Mouse (Mus musculus) embryonic facial prominence, embryonic 10.5 days (tissue): ENCODE results near the gene Tfpi2. TPM values are rescaled to one million over a fixed set of nuclear protein-coding genes. Genes with fewer than 3 reads are reported as not detected.

ENCODE experiments used
- DNase-seq: peaks from one replicate; pipeline ENCODE4 v3.0.0-alpha.2; 2017; ENCODE audit warnings: low spot score
- H3K27ac ChIP-seq: fragments of 300-500 bp; sonication (generic); replicated peaks from 2 replicates; pipeline ENCODE4 v1.5.1; 2016; ENCODE audit warnings: mild to moderate bottlenecking
- H3K27me3 ChIP-seq: fragments of 300-500 bp; sonication (generic); replicated peaks from 2 replicates; pipeline ENCODE4 v1.6.1; 2016; ENCODE audit warnings: low read depth, mild to moderate bottlenecking; ENCODE audit not compliant: poor library complexity, severe bottlenecking
- H3K36me3 ChIP-seq: fragments of 300-500 bp; sonication (generic); replicated peaks from 2 replicates; pipeline ENCODE4 v1.6.1; 2016; ENCODE audit warnings: mild to moderate bottlenecking, moderate library complexity
- H3K4me1 ChIP-seq: fragments of 300-500 bp; sonication (generic); 2 replicates; pipeline ENCODE4 v1.6.1; 2016
- H3K4me3 ChIP-seq: fragments of 300-500 bp; sonication (generic); 2 replicates; pipeline ENCODE4 v1.5.1; 2016; ENCODE audit warnings: mild to moderate bottlenecking, moderate library complexity
- H3K9me3 ChIP-seq: fragments of 300-500 bp; sonication (generic); 2 replicates; pipeline ENCODE4 v1.6.1; 2016; ENCODE audit warnings: mild to moderate bottlenecking
- WGBS: fragments of 180-500 bp; shearing (Covaris S2); methylation state at CpG from one replicate; pipeline ENCODE4 v1.1.7; 2016; 5-methylcytosine and 5-hydroxymethylcytosine counted together
- polyA plus RNA-seq: library from polyadenylated mRNA; unstranded; fragments of >200 nt; fragmentation: Nextera tagmentation; extraction: Ambion mirVana; gene quantifications from 2 replicates; pipeline ENCODE4 v1.2.1, GENCODE M21; 2016

Tfpi2 gene
- 0.79 and 0.85 TPM in 2 replicates for polyA plus RNA-seq

- Histone ChIP-seq H3K27me3 (no peaks in the 10 kb centered on the region), H3K27ac (no peak within 1 kb of the TSS)
- 76% methylated on average over 3 of the region's 3 CpGs for WGBS
Observed at GRCm38 (mm10) chr6:3988750-3989149, at the start of gene Tfpi2. Tfpi2 (minus strand) TSS chr6:3988919.

GRCm38 (mm10) chr6:4030956-4031355 is 42.2 kb upstream of the Tfpi2 start:
- 81% methylated on average over 3 of the region's 3 CpGs for WGBS
- DNase-seq = no peak
- no peaks in the 10 kb centered on the region for H3K36me3 ChIP-seq
- H3K4me3 ChIP-seq = no peak overlapping the region
- peaks cover 5% of the 10 kb centered on the region; the same call in 1 of the 2 replicates for H3K4me1 ChIP-seq
- no peaks in the 10 kb centered on the region for H3K27me3 ChIP-seq
- no peak overlapping the region for H3K27ac ChIP-seq
- H3K9me3 ChIP-seq = no peaks in the 10 kb centered on the region

More at GRCm38 (mm10) chr6:3988750-3989149, at the start of gene Tfpi2:
- no peak for DNase-seq
- Histone ChIP-seq H3K36me3 (no peaks in the 10 kb centered on the region), H3K9me3 (no peaks in the 10 kb centered on the region), H3K4me3 (no peak within 1 kb of the TSS), H3K4me1 (no peaks in the 10 kb centered on the region)

- WGBS = 73% methylated on average over 2 of the region's 2 CpGs
- Histone ChIP-seq H3K4me3 (no peak overlapping the region), H3K9me3 (no peaks in the 10 kb centered on the region), H3K4me1 (peaks cover 4% of the 10 kb centered on the region; the same call in 1 of the 2 replicates), H3K36me3 (no peaks in the 10 kb centered on the region), H3K27ac (no peak overlapping the region), H3K27me3 (no peaks in the 10 kb centered on the region)
- no peak for DNase-seq
Observed at GRCm38 (mm10) chr6:4026367-4026766, 37.6 kb upstream of the Tfpi2 start.

GRCm38 (mm10) chr6:4022645-4023044 is 33.9 kb upstream of the Tfpi2 start:
- DNase-seq = no peak
- no peak overlapping the region for H3K27ac ChIP-seq
- 79% methylated on average over 1 of the region's 1 CpGs for WGBS
- H3K4me3 ChIP-seq = no peak overlapping the region
- H3K27me3 ChIP-seq = no peaks in the 10 kb centered on the region
- H3K4me1 ChIP-seq = no peaks in the 10 kb centered on the region
- no peaks in the 10 kb centered on the region for H3K9me3 ChIP-seq
- no peaks in the 10 kb centered on the region for H3K36me3 ChIP-seq

GRCm38 (mm10) chr6:4009548-4009947 is 20.8 kb upstream of the Tfpi2 start:
- no peaks in the 10 kb centered on the region for H3K36me3 ChIP-seq
- H3K27me3 ChIP-seq = no peaks in the 10 kb centered on the region
- H3K27ac ChIP-seq = no peak overlapping the region
- H3K9me3 ChIP-seq = no peaks in the 10 kb centered on the region
- no peak for DNase-seq
- H3K4me1 ChIP-seq = peaks cover 3% of the 10 kb centered on the region; the same call in 1 of the 2 replicates
- no peak overlapping the region for H3K4me3 ChIP-seq

- H3K27me3 ChIP-seq = no peaks in the 10 kb centered on the region; the same call in 1 of the 2 replicates
- no peak overlapping the region for H3K4me3 ChIP-seq
- no peak overlapping the region for H3K27ac ChIP-seq
- no peaks in the 10 kb centered on the region for H3K36me3 ChIP-seq
- 81% methylated on average over 2 of the region's 2 CpGs for WGBS
- no peak for DNase-seq
- no peaks in the 10 kb centered on the region for H3K9me3 ChIP-seq
- peaks cover 11% of the 10 kb centered on the region for H3K4me1 ChIP-seq
Observed at GRCm38 (mm10) chr6:4008501-4009040, 19.9 kb upstream of the Tfpi2 start.

GRCm38 (mm10) chr6:4004808-4005207 is 16.1 kb upstream of the Tfpi2 start:
- Histone ChIP-seq H3K4me3 (peak overlapping the region; percentile 62), H3K27me3 (no peaks in the 10 kb centered on the region; the same call in 1 of the 2 replicates), H3K36me3 (no peaks in the 10 kb centered on the region), H3K9me3 (no peaks in the 10 kb centered on the region), H3K27ac (no peak overlapping the region), H3K4me1 (peaks cover 11% of the 10 kb centered on the region)
- DNase-seq = no peak
- WGBS = 80% methylated on average over 2 of the region's 2 CpGs

- H3K27ac ChIP-seq = peak within 1 kb of the TSS; percentile 90
- H3K9me3 ChIP-seq = no peaks in the 10 kb centered on the region
- no peaks in the 10 kb centered on the region for H3K36me3 ChIP-seq
- WGBS = 2% methylated on average over 19 of the region's 19 CpGs
- H3K27me3 ChIP-seq = no peaks in the 10 kb centered on the region; the same call in 1 of the 2 replicates
- H3K4me3 ChIP-seq = peak within 1 kb of the TSS; percentile 62
- H3K4me1 ChIP-seq = peaks cover 7% of the 10 kb centered on the region
- DNase-seq = peak; percentile 73
Observed at GRCm38 (mm10) chr6:4003890-4004306, 15.2 kb upstream of the Tfpi2 start, which contains the start of gene Gng11. Gng11 (plus strand) TSS chr6:4003904.

GRCm38 (mm10) chr6:4003445-4003844 is 14.7 kb upstream of the Tfpi2 start:
- no peaks in the 10 kb centered on the region for H3K9me3 ChIP-seq
- no peaks in the 10 kb centered on the region for H3K36me3 ChIP-seq
- H3K4me1 ChIP-seq = peaks cover 7% of the 10 kb centered on the region
- H3K4me3 ChIP-seq = peak overlapping the region; percentile 62
- 40% methylated on average over 4 of the region's 4 CpGs for WGBS
- DNase-seq = no peak
- peak overlapping the region; percentile 90 for H3K27ac ChIP-seq
- H3K27me3 ChIP-seq = no peaks in the 10 kb centered on the region; the same call in 1 of the 2 replicates

- H3K36me3 ChIP-seq = no peaks in the 10 kb centered on the region
- H3K4me1 ChIP-seq = peaks cover 7% of the 10 kb centered on the region
- WGBS = 80% methylated on average over 3 of the region's 3 CpGs
- no peak for DNase-seq
- H3K27me3 ChIP-seq = no peaks in the 10 kb centered on the region; the same call in 1 of the 2 replicates
- no peaks in the 10 kb centered on the region for H3K9me3 ChIP-seq
- H3K27ac ChIP-seq = no peak overlapping the region
- no peak overlapping the region for H3K4me3 ChIP-seq
Observed at GRCm38 (mm10) chr6:4000716-4001115, 12.0 kb upstream of the Tfpi2 start.

- 69% methylated on average over 6 of the region's 6 CpGs for WGBS
- Histone ChIP-seq H3K27me3 (no peaks in the 10 kb centered on the region; the same call in 1 of the 2 replicates), H3K27ac (no peak overlapping the region), H3K4me3 (no peak overlapping the region), H3K36me3 (no peaks in the 10 kb centered on the region), H3K9me3 (no peaks in the 10 kb centered on the region), H3K4me1 (peaks cover 6% of the 10 kb centered on the region)
- no peak for DNase-seq
Observed at GRCm38 (mm10) chr6:3999296-3999695, 10.6 kb upstream of the Tfpi2 start.

- Histone ChIP-seq H3K27ac (no peak overlapping the region), H3K27me3 (no peaks in the 10 kb centered on the region), H3K36me3 (no peaks in the 10 kb centered on the region), H3K4me1 (no peaks in the 10 kb centered on the region), H3K9me3 (no peaks in the 10 kb centered on the region), H3K4me3 (no peak overlapping the region)
- no peak for DNase-seq
- 78% methylated on average over 4 of the region's 4 CpGs for WGBS
Observed at GRCm38 (mm10) chr6:3998089-3998488, 9.4 kb upstream of the Tfpi2 start.

- H3K36me3 ChIP-seq = no peaks in the 10 kb centered on the region
- H3K4me3 ChIP-seq = no peak within 1 kb of the TSS
- no peak within 1 kb of the TSS for H3K27ac ChIP-seq
- H3K9me3 ChIP-seq = no peaks in the 10 kb centered on the region
- no peak for DNase-seq
- WGBS = 93% methylated on average over 6 of the region's 6 CpGs
- H3K4me1 ChIP-seq = no peaks in the 10 kb centered on the region
- no peaks in the 10 kb centered on the region for H3K27me3 ChIP-seq
Observed at GRCm38 (mm10) chr6:3993492-3993891, 4.8 kb upstream of the Tfpi2 start, which contains the start of gene Gngt1. Gngt1 (plus strand) TSS chr6:3993792.
